Mouse (Mus musculus): Measurements from ENCODE around the gene Ctsg.
"Not testable (repeated sequence)": the region's sequence is repeated elsewhere in the genome, so short reads cannot be mapped to it uniquely, and the experiment has no call there.

The Ctsg gene

GRCm38 (mm10) chr14:56102386-56102785 lies at the start of gene Ctsg:
Ctsg (minus strand) TSS chr14:56102574.
- no peak for DNase-seq (ENCODE audit: low read depth)

- not testable (repeated sequence) for DNase-seq (ENCODE audit: low read depth)
Measured at GRCm38 (mm10) chr14:56133675-56134074, 31.3 kb upstream of the Ctsg start.

- not testable (repeated sequence) for DNase-seq (ENCODE audit: low read depth)
Measured at GRCm38 (mm10) chr14:56132508-56132907, 30.1 kb upstream of the Ctsg start, which contains the start of gene Gzmd. Gzmd (minus strand) TSS chr14:56132608.

- no peak for DNase-seq (ENCODE audit: low read depth)
Measured at GRCm38 (mm10) chr14:56128341-56128740, 26.0 kb upstream of the Ctsg start.

- DNase-seq (ENCODE audit: low read depth), result no peak
Measured at GRCm38 (mm10) chr14:56123516-56123915, 21.1 kb upstream of the Ctsg start.

GRCm38 (mm10) chr14:56120525-56120924 lies 18.2 kb upstream of the Ctsg start, which contains the start of gene Gzme:
Gzme (minus strand) TSS chr14:56120625.
- DNase-seq (ENCODE audit: low read depth), result no peak

- DNase-seq (ENCODE audit: low read depth), result not testable (repeated sequence)
Measured at GRCm38 (mm10) chr14:56115531-56116310, 13.3 kb upstream of the Ctsg start.

- no peak for DNase-seq (ENCODE audit: low read depth)
Measured at GRCm38 (mm10) chr14:56105447-56106180, 3.2 kb upstream of the Ctsg start.

- no peak for DNase-seq (ENCODE audit: low read depth)
Measured at GRCm38 (mm10) chr14:56105016-56105415, 2.6 kb upstream of the Ctsg start.

GRCm38 (mm10) chr14:56103452-56103851 lies 1.1 kb upstream of the Ctsg start:
- DNase-seq (ENCODE audit: low read depth), result no peak

GRCm38 (mm10) chr14:56098940-56099339 lies 3.4 kb downstream of the Ctsg start:
- peak; percentile 6 for DNase-seq (ENCODE audit: low read depth)

GRCm38 (mm10) chr14:56097597-56097996 lies 4.8 kb downstream of the Ctsg start:
- DNase-seq (ENCODE audit: low read depth), result no peak

GRCm38 (mm10) chr14:56093353-56093752 lies 9.0 kb downstream of the Ctsg start:
- no peak for DNase-seq (ENCODE audit: low read depth)

GRCm38 (mm10) chr14:56086711-56087110 lies 15.7 kb downstream of the Ctsg start:
- DNase-seq (ENCODE audit: low read depth), result no peak

- DNase-seq (ENCODE audit: low read depth), result no peak
Measured at GRCm38 (mm10) chr14:56085167-56085566, 17.2 kb downstream of the Ctsg start, which contains the start of gene Mcpt8. Mcpt8 (minus strand) TSS chr14:56085273.

GRCm38 (mm10) chr14:56082016-56082415 lies 20.4 kb downstream of the Ctsg start:
- no peak for DNase-seq (ENCODE audit: low read depth)

- DNase-seq (ENCODE audit: low read depth), result not testable (repeated sequence)
Measured at GRCm38 (mm10) chr14:56062213-56062612, 40.2 kb downstream of the Ctsg start, which contains the start of gene Mcpt4. Mcpt4 (minus strand) TSS chr14:56062313.

GRCm38 (mm10) chr14:56057722-56058121 lies 44.7 kb downstream of the Ctsg start:
- no peak for DNase-seq (ENCODE audit: low read depth)

- DNase-seq (ENCODE audit: low read depth), result no peak
Measured at GRCm38 (mm10) chr14:56055408-56055807, 47.0 kb downstream of the Ctsg start.

Data from naive thymus-derived CD4-positive, alpha-beta T cell, adult 2 months (primary cell).